Mouse (Mus musculus) heart, embryonic 14.5 days (tissue): ENCODE measurements around the gene Keap1. TPM values are rescaled to one million over a fixed set of nuclear protein-coding genes. Genes with fewer than 3 reads are reported as not detected.

ENCODE experiments used
- ATAC-seq: fragments of 200-750 bp; cut with Nextera tagmentation; 2 replicates; pipeline ENCODE4 v1.8.0; 2017; ENCODE audit warnings: low read depth, moderate TSS enrichment; ENCODE audit not compliant: insufficient number of reproducible peaks, insufficient read depth, low FRiP score
- H3K27ac ChIP-seq, 2 experiments: fragments of 200-500 bp in 1 of 2; fragments of 300-500 bp in 1 of 2; sonication (generic) in 1 of 2; replicated peaks in 1 of 2; 2 replicates each; pipeline ENCODE4 v1.5.1; 2012 to 2014; ENCODE audit warnings: low read depth in 2 of 2, low read length in 2 of 2, control low read depth in 1 of 2, mild to moderate bottlenecking in 1 of 2, mixed read lengths in 1 of 2; ENCODE audit not compliant: control insufficient read depth in 1 of 2, insufficient read depth in 1 of 2
- H3K27me3 ChIP-seq: fragments of 300-500 bp; sonication (generic); 2 replicates; pipeline ENCODE4 v1.6.1; 2014; ENCODE audit warnings: mild to moderate bottlenecking, low read length, control low read depth; ENCODE audit not compliant: control insufficient read depth, insufficient read depth
- H3K36me3 ChIP-seq: fragments of 300-500 bp; sonication (generic); 2 replicates; pipeline ENCODE4 v1.6.1; 2014; ENCODE audit warnings: mild to moderate bottlenecking, control low read depth, low read length, mixed read lengths; ENCODE audit not compliant: control insufficient read depth, insufficient read depth
- H3K4me1 ChIP-seq, 2 experiments: fragments of 200-500 bp in 1 of 2; fragments of 300-500 bp in 1 of 2; sonication (generic) in 1 of 2; 2 replicates each; pipeline ENCODE4 v1.6.1; 2012 to 2014; ENCODE audit warnings: low read length in 2 of 2, control low read depth in 1 of 2, mixed read lengths in 1 of 2; ENCODE audit not compliant: control insufficient read depth in 2 of 2, insufficient read depth in 2 of 2
- H3K4me2 ChIP-seq: fragments of 300-500 bp; sonication (generic); 2 replicates; pipeline ENCODE4 v1.6.1; 2014; ENCODE audit warnings: mild to moderate bottlenecking, low read length
- H3K4me3 ChIP-seq, 2 experiments: fragments of 200-500 bp in 1 of 2; fragments of 300-500 bp in 1 of 2; sonication (generic) in 1 of 2; 2 replicates each; pipeline ENCODE4 v1.5.1; 2012 to 2014; ENCODE audit warnings: low read length in 2 of 2, mild to moderate bottlenecking in 2 of 2, control low read depth in 1 of 2, low read depth in 1 of 2, moderate library complexity in 1 of 2; ENCODE audit not compliant: control insufficient read depth in 1 of 2, insufficient read depth in 1 of 2
- H3K9ac ChIP-seq: fragments of 300-500 bp; sonication (generic); 2 replicates; pipeline ENCODE4 v1.6.1; 2014; ENCODE audit warnings: mild to moderate bottlenecking, low read length
- H3K9me3 ChIP-seq: fragments of 300-500 bp; sonication (generic); 2 replicates; pipeline ENCODE4 v1.6.1; 2016; ENCODE audit warnings: low read length, control low read depth; ENCODE audit not compliant: control insufficient read depth
- WGBS: fragments of 180-500 bp; shearing (Covaris S2); extraction: QIAGEN DNeasy Blood & Tissue Kit; methylation state at CpG from one replicate; pipeline ENCODE4 v1.1.7; 2014; 5-methylcytosine and 5-hydroxymethylcytosine counted together
- polyA plus RNA-seq: library from polyadenylated mRNA; unstranded; fragments of >200 nt; fragmentation: Nextera tagmentation; extraction: Ambion mirVana; gene quantifications from 2 replicates; pipeline ENCODE4 v1.2.1, GENCODE M21; 2014

Gene Keap1
- 31.5 and 32.3 TPM in 2 replicates for polyA plus RNA-seq

DNA sequence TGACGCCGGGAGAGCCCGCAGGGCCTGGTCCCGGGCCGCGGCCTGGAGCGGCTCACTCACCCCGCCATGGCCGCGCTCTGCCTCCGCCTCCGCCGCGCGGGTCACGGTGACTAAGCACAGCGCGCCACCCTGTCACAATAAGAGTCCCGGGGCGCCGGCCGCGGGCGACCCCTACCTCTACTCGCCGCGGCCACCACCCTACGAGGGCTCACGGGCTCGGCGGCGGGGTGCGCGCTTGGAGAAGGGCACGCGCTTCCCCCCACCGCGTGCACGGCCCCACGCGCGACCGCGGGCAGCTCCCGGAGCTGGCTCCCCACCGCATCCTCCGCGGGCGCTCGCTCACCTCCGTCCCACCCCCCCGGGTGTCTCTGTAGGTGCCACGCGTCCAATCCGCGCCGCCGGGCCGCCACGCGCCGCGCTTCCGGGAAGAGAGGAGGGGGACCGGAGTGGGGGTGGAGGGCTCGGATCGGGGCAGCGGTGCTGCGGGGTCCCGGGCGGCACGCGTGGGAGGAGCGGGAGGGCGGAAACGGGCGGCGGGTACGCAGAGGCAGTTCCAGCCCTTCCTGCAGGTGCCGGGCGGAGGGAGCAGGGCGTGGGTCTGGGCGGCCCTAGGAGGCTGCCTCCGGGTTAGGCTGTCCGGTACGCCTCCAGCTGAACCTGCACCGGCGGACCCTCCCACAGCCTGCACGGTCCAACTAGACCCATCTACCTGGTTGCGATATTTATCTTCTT is at the start of gene Keap1:
Keap1 (minus strand) TSS at position 629 of the 732 bp plus-strand sequence.
- peaks cover 9 to 17% of the 10 kb centered on the region in 2 experiments for H3K4me1 ChIP-seq
- H3K9me3 ChIP-seq: 0 out of 2 replicates have a peak, but pooled peaks cover 2% of the 10 kb centered on the region
- H3K9ac ChIP-seq: peak within 1 kb of the TSS; percentile 98
- H3K27me3 ChIP-seq: peaks cover 12% of the 10 kb centered on the region
- peak within 1 kb of the TSS; percentile 71 to 85 for H3K4me3 ChIP-seq
- under 1% methylated on average over 76 of the region's 90 CpGs for WGBS
- H3K27ac ChIP-seq: peak within 1 kb of the TSS; percentile 96
- H3K4me2 ChIP-seq: peak within 1 kb of the TSS; percentile 83
- peaks cover 30% of the 10 kb centered on the region for H3K36me3 ChIP-seq
- ATAC-seq: peak; percentile 82

GRCm38 (mm10) chr9:21288404-21289336 is 49.5 kb upstream of the Keap1 start:
- 67% methylated on average over 13 of the region's 13 CpGs for WGBS
- Histone ChIP-seq H3K36me3 (peaks cover 29% of the 10 kb centered on the region), H3K9me3 (no peaks in the 10 kb centered on the region), H3K27me3 (no peaks in the 10 kb centered on the region), H3K4me2 (peak overlapping the region; percentile 78), H3K9ac (peak overlapping the region; percentile 85), H3K4me1 (peaks cover 10 to 33% of the 10 kb centered on the region in 2 experiments), H3K4me3 (peak overlapping the region; percentile 82 to 97), H3K27ac (peak overlapping the region; percentile 83 to 90)
- ATAC-seq: no peak

DNA sequence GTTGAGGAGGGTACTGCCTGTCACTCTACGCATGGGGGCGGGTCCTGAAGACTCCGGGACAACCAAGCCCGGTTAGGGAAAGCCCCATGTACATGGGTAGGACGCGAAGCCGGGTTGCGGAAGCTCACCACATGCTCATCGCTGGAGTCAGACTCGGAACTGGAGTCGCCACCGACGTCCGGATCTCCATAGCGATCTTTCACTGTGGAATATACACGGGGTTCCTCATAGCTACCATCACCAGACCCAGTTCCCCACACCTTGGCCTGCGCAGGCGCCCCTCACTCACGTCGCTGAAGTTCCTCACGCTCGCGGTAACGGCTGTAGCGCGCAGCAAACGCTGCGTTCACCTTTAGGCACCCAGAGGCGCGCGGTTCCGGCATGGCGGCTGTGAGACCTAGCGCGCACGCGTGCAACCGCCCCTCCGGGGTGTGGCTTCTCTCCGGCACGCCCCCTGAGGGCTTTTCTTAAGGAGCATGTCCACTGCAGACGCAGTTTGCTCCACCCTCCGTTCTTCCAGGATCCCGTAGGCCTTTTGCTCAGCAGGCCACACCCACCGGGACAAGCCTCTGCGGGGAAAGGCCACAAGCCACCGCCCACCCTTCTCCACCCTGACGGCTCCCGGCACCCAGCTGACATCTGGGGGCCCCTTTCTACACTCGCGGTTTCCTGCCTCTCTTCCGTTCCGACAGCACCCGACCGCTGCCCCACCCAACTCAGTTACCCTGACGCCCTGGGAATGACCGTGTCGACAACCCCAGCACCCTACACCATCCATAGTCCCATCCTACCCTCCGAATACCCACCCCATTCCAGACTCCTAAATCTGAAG is 48.6 kb upstream of the Keap1 start, which contains the start of gene Kri1:
Kri1 (minus strand) TSS at position 399 of the 832 bp plus-strand sequence.
- no peaks in the 10 kb centered on the region for H3K9me3 ChIP-seq
- peak; percentile 66 for ATAC-seq
- H3K36me3 ChIP-seq: peaks cover 34% of the 10 kb centered on the region
- no peaks in the 10 kb centered on the region for H3K27me3 ChIP-seq
- H3K27ac ChIP-seq: peak within 1 kb of the TSS; percentile 90 to 92
- peak within 1 kb of the TSS; percentile 85 for H3K9ac ChIP-seq
- peaks cover 10 to 33% of the 10 kb centered on the region in 2 experiments for H3K4me1 ChIP-seq
- WGBS: under 1% methylated on average over 59 of the region's 59 CpGs
- H3K4me2 ChIP-seq: peak within 1 kb of the TSS; percentile 78
- peak within 1 kb of the TSS; percentile 82 to 97 for H3K4me3 ChIP-seq

DNA sequence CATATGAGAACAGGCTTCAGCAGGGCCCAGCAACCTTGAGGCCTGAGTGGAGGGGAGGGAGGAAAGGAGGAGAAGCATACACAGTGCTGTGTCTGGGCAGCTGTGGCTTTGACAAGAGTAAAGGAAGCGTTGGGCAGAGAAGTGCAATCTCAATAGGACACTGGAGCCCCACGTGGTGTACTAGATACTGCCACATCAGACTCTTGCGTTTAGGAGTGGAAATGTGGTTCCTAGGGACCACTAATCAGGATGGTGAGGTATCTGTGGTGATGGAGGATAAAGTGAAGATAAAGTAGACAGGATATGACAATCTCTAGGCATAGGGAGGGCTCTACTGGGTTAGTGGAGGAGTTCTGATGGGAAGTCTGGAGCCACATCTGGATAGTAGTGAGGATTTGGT is 47.6 kb upstream of the Keap1 start:
- peaks cover 10 to 33% of the 10 kb centered on the region in 2 experiments for H3K4me1 ChIP-seq
- peak overlapping the region; percentile 85 for H3K9ac ChIP-seq
- peak overlapping the region; percentile 78 for H3K4me2 ChIP-seq
- peaks cover 43% of the 10 kb centered on the region for H3K36me3 ChIP-seq
- 48% methylated on average over 3 of the region's 3 CpGs for WGBS
- H3K27ac ChIP-seq: peak overlapping the region in 1 of 2 experiments; percentile 90; a peak in 1 of 4 replicates
- H3K9me3 ChIP-seq: no peaks in the 10 kb centered on the region
- H3K4me3 ChIP-seq: peak overlapping the region in 1 of 2 experiments; percentile 82; a peak in 2 of 4 replicates
- no peaks in the 10 kb centered on the region for H3K27me3 ChIP-seq
- no peak for ATAC-seq

GRCm38 (mm10) chr9:21283994-21284393 is 44.8 kb upstream of the Keap1 start:
- H3K4me3 ChIP-seq: no peak overlapping the region
- no peak overlapping the region for H3K27ac ChIP-seq
- H3K4me1 ChIP-seq: peaks cover 9 to 19% of the 10 kb centered on the region in 2 experiments
- H3K9ac ChIP-seq: no peak overlapping the region
- H3K27me3 ChIP-seq: no peaks in the 10 kb centered on the region
- no peak overlapping the region for H3K4me2 ChIP-seq
- peaks cover 69% of the 10 kb centered on the region for H3K36me3 ChIP-seq
- H3K9me3 ChIP-seq: no peaks in the 10 kb centered on the region
- ATAC-seq: no peak
- WGBS: 91% methylated on average over 3 of the region's 3 CpGs

- Histone ChIP-seq H3K4me3 (no peak overlapping the region), H3K27ac (no peak overlapping the region), H3K4me2 (no peak overlapping the region), H3K9me3 (no peaks in the 10 kb centered on the region), H3K4me1 (peaks cover 5 to 15% of the 10 kb centered on the region in 2 experiments), H3K9ac (no peak overlapping the region), H3K27me3 (no peaks in the 10 kb centered on the region), H3K36me3 (peaks cover 69% of the 10 kb centered on the region)
- 89% methylated on average over 5 of the region's 5 CpGs for WGBS
- ATAC-seq: no peak
Measured at GRCm38 (mm10) chr9:21283591-21283990, 44.4 kb upstream of the Keap1 start.
